Mouse (Mus musculus): ENCODE data around the gene Gas2. TPM values are rescaled to one million over a fixed set of nuclear protein-coding genes. Genes with fewer than 3 reads are reported as not detected.

Gene Gas2
- polyA plus RNA-seq, 1 experiment from 2014 or later, result 60.9 TPM

- no peaks in the 10 kb centered on the region for H3K9me3 ChIP-seq (replicated peaks; ENCODE audit: control insufficient read depth, low read length)
- H3K4me2 ChIP-seq (ENCODE audit: low read depth, low read length), result no peak overlapping the region
- no peaks in the 10 kb centered on the region for H3K27me3 ChIP-seq (ENCODE audit: control insufficient read depth, insufficient read depth, low read length)
- no peak overlapping the region for H3K27ac ChIP-seq (replicated peaks; ENCODE audit: low read depth, low read length)
- 90% methylated on average over 1 of the region's 1 CpGs for WGBS
- no peaks in the 10 kb centered on the region for H3K36me3 ChIP-seq (replicated peaks; ENCODE audit: control insufficient read depth, insufficient read depth, low read depth, low read length)
- no peak overlapping the region for H3K9ac ChIP-seq (replicated peaks; ENCODE audit: low read length)
- no peaks in the 10 kb centered on the region for H3K4me1 ChIP-seq (ENCODE audit: control insufficient read depth, insufficient read depth, low read length)
- DNase-seq (ENCODE audit: low spot score) (no peak), ATAC-seq (replicated peaks; ENCODE audit: insufficient number of reproducible peaks, low FRiP score, low TSS enrichment, low read depth) (no peak)
- H3K4me3 ChIP-seq (ENCODE audit: low read depth, low read length), result no peak overlapping the region
These were observed 10.2 kb downstream of the Gas2 start for GRCm38 (mm10) chr7:51872041-51872440.

GRCm38 (mm10) chr7:51872597-51872996 is 10.8 kb downstream of the Gas2 start:
- no peak overlapping the region for H3K4me2 ChIP-seq (ENCODE audit: low read depth, low read length)
- no peaks in the 10 kb centered on the region for H3K36me3 ChIP-seq (replicated peaks; ENCODE audit: control insufficient read depth, insufficient read depth, low read depth, low read length)
- H3K27ac ChIP-seq (replicated peaks; ENCODE audit: low read depth, low read length), result no peak overlapping the region
- no peak for DNase-seq (ENCODE audit: low spot score)
- H3K4me3 ChIP-seq (ENCODE audit: low read depth, low read length), result no peak overlapping the region
- H3K4me1 ChIP-seq (ENCODE audit: control insufficient read depth, insufficient read depth, low read length), result no peaks in the 10 kb centered on the region
- no peak for ATAC-seq (replicated peaks; ENCODE audit: insufficient number of reproducible peaks, low FRiP score, low TSS enrichment, low read depth)
- H3K9me3 ChIP-seq (replicated peaks; ENCODE audit: control insufficient read depth, low read length), result no peaks in the 10 kb centered on the region
- H3K9ac ChIP-seq (replicated peaks; ENCODE audit: low read length), result no peak overlapping the region
- H3K27me3 ChIP-seq (ENCODE audit: control insufficient read depth, insufficient read depth, low read length), result no peaks in the 10 kb centered on the region

GRCm38 (mm10) chr7:51876316-51876715 is 14.5 kb downstream of the Gas2 start:
- Histone ChIP-seq H3K4me2 (ENCODE audit: low read depth, low read length) (no peak overlapping the region), H3K27me3 (ENCODE audit: control insufficient read depth, insufficient read depth, low read length) (no peaks in the 10 kb centered on the region), H3K4me1 (ENCODE audit: control insufficient read depth, insufficient read depth, low read length) (no peaks in the 10 kb centered on the region), H3K4me3 (ENCODE audit: low read depth, low read length) (no peak overlapping the region), H3K36me3 (replicated peaks; ENCODE audit: control insufficient read depth, insufficient read depth, low read depth, low read length) (no peaks in the 10 kb centered on the region), H3K9ac (replicated peaks; ENCODE audit: low read length) (no peak overlapping the region), H3K9me3 (replicated peaks; ENCODE audit: control insufficient read depth, low read length) (no peaks in the 10 kb centered on the region), H3K27ac (replicated peaks; ENCODE audit: low read depth, low read length) (no peak overlapping the region)
- ATAC-seq (replicated peaks; ENCODE audit: insufficient number of reproducible peaks, low FRiP score, low TSS enrichment, low read depth) (no peak), DNase-seq (ENCODE audit: low spot score) (no peak)

GRCm38 (mm10) chr7:51878730-51879129 is 16.9 kb downstream of the Gas2 start:
- H3K27me3 ChIP-seq (ENCODE audit: control insufficient read depth, insufficient read depth, low read length), result no peaks in the 10 kb centered on the region

GRCm38 (mm10) chr7:51879136-51879723 is 17.4 kb downstream of the Gas2 start:
- ATAC-seq (replicated peaks; ENCODE audit: insufficient number of reproducible peaks, low FRiP score, low TSS enrichment, low read depth) (peak; percentile 93), DNase-seq (ENCODE audit: low spot score) (peak; percentile 76)
- no peaks in the 10 kb centered on the region for H3K9me3 ChIP-seq (replicated peaks; ENCODE audit: control insufficient read depth, low read length)
- H3K36me3 ChIP-seq (replicated peaks; ENCODE audit: control insufficient read depth, insufficient read depth, low read depth, low read length), result no peaks in the 10 kb centered on the region
- peak overlapping the region; percentile 46 for H3K4me3 ChIP-seq (ENCODE audit: low read depth, low read length)
- peak overlapping the region; percentile 97 for H3K27ac ChIP-seq (replicated peaks; ENCODE audit: low read depth, low read length)
- H3K27me3 ChIP-seq (ENCODE audit: control insufficient read depth, insufficient read depth, low read length), result no peaks in the 10 kb centered on the region
- WGBS, result under 1% methylated on average over 17 of the region's 17 CpGs
- H3K9ac ChIP-seq (replicated peaks; ENCODE audit: low read length), result peak overlapping the region; percentile 82
- peak overlapping the region; percentile 89 for H3K4me2 ChIP-seq (ENCODE audit: low read depth, low read length)
- H3K4me1 ChIP-seq (ENCODE audit: control insufficient read depth, insufficient read depth, low read length), result no peaks in the 10 kb centered on the region

More at GRCm38 (mm10) chr7:51878730-51879129, 16.9 kb downstream of the Gas2 start:
- no peaks in the 10 kb centered on the region for H3K9me3 ChIP-seq (replicated peaks; ENCODE audit: control insufficient read depth, low read length)
- ATAC-seq (replicated peaks; ENCODE audit: insufficient number of reproducible peaks, low FRiP score, low TSS enrichment, low read depth), result peak; percentile 64
- no peaks in the 10 kb centered on the region for H3K36me3 ChIP-seq (replicated peaks; ENCODE audit: control insufficient read depth, insufficient read depth, low read depth, low read length)
- H3K4me1 ChIP-seq (ENCODE audit: control insufficient read depth, insufficient read depth, low read length), result no peaks in the 10 kb centered on the region
- peak overlapping the region; percentile 89 for H3K4me2 ChIP-seq (ENCODE audit: low read depth, low read length)
- peak overlapping the region; percentile 97 for H3K27ac ChIP-seq (replicated peaks; ENCODE audit: low read depth, low read length)
- under 1% methylated on average over 8 of the region's 8 CpGs for WGBS
- peak overlapping the region; percentile 46 for H3K4me3 ChIP-seq (ENCODE audit: low read depth, low read length)
- peak overlapping the region; percentile 82 for H3K9ac ChIP-seq (replicated peaks; ENCODE audit: low read length)
- peak; percentile 61 for DNase-seq (ENCODE audit: low spot score)

- Histone ChIP-seq H3K4me2 (ENCODE audit: low read depth, low read length) (peak overlapping the region; percentile 1), H3K27me3 (ENCODE audit: control insufficient read depth, insufficient read depth, low read length) (no peaks in the 10 kb centered on the region), H3K4me3 (ENCODE audit: low read depth, low read length) (no peak overlapping the region), H3K27ac (replicated peaks; ENCODE audit: low read depth, low read length) (no peak overlapping the region), H3K9ac (replicated peaks; ENCODE audit: low read length) (no peak overlapping the region), H3K36me3 (replicated peaks; ENCODE audit: control insufficient read depth, insufficient read depth, low read depth, low read length) (no peaks in the 10 kb centered on the region), H3K4me1 (ENCODE audit: control insufficient read depth, insufficient read depth, low read length) (no peaks in the 10 kb centered on the region), H3K9me3 (replicated peaks; ENCODE audit: control insufficient read depth, low read length) (no peaks in the 10 kb centered on the region)
- WGBS, result 70% methylated on average over 4 of the region's 4 CpGs
- no peak for ATAC-seq (replicated peaks; ENCODE audit: insufficient number of reproducible peaks, low FRiP score, low TSS enrichment, low read depth)
- no peak for DNase-seq (ENCODE audit: low spot score)
These were observed 18.3 kb downstream of the Gas2 start for GRCm38 (mm10) chr7:51880121-51880520.

GRCm38 (mm10) chr7:51885345-51885744 is 23.5 kb downstream of the Gas2 start:
- Histone ChIP-seq H3K9ac (replicated peaks; ENCODE audit: low read length) (no peak overlapping the region), H3K4me1 (ENCODE audit: control insufficient read depth, insufficient read depth, low read length) (no peaks in the 10 kb centered on the region), H3K36me3 (replicated peaks; ENCODE audit: control insufficient read depth, insufficient read depth, low read depth, low read length) (no peaks in the 10 kb centered on the region), H3K4me3 (ENCODE audit: low read depth, low read length) (no peak overlapping the region), H3K4me2 (ENCODE audit: low read depth, low read length) (no peak overlapping the region), H3K27me3 (ENCODE audit: control insufficient read depth, insufficient read depth, low read length) (no peaks in the 10 kb centered on the region), H3K27ac (replicated peaks; ENCODE audit: low read depth, low read length) (no peak overlapping the region), H3K9me3 (replicated peaks; ENCODE audit: control insufficient read depth, low read length) (no peaks in the 10 kb centered on the region)
- WGBS, result 27% methylated on average over 3 of the region's 3 CpGs
- no peak for DNase-seq (ENCODE audit: low spot score)
- ATAC-seq (replicated peaks; ENCODE audit: insufficient number of reproducible peaks, low FRiP score, low TSS enrichment, low read depth), result no peak

- 71% methylated on average over 11 of the region's 11 CpGs for WGBS
- no peaks in the 10 kb centered on the region for H3K4me1 ChIP-seq (ENCODE audit: control insufficient read depth, insufficient read depth, low read length)
- DNase-seq (ENCODE audit: low spot score) (no peak), ATAC-seq (replicated peaks; ENCODE audit: insufficient number of reproducible peaks, low FRiP score, low TSS enrichment, low read depth) (no peak)
- H3K4me3 ChIP-seq (ENCODE audit: low read depth, low read length), result no peak overlapping the region
- no peaks in the 10 kb centered on the region for H3K27me3 ChIP-seq (ENCODE audit: control insufficient read depth, insufficient read depth, low read length)
- no peaks in the 10 kb centered on the region for H3K36me3 ChIP-seq (replicated peaks; ENCODE audit: control insufficient read depth, insufficient read depth, low read depth, low read length)
- H3K9me3 ChIP-seq (replicated peaks; ENCODE audit: control insufficient read depth, low read length), result no peaks in the 10 kb centered on the region
- no peak overlapping the region for H3K27ac ChIP-seq (replicated peaks; ENCODE audit: low read depth, low read length)
- no peak overlapping the region for H3K4me2 ChIP-seq (ENCODE audit: low read depth, low read length)
- H3K9ac ChIP-seq (replicated peaks; ENCODE audit: low read length), result no peak overlapping the region
These were observed 26.1 kb downstream of the Gas2 start for GRCm38 (mm10) chr7:51887678-51888567.

Measured in embryonic facial prominence, embryonic 11.5 days (tissue).